Mouse (Mus musculus): Measurements from ENCODE around the gene Tenm4.

DNA sequence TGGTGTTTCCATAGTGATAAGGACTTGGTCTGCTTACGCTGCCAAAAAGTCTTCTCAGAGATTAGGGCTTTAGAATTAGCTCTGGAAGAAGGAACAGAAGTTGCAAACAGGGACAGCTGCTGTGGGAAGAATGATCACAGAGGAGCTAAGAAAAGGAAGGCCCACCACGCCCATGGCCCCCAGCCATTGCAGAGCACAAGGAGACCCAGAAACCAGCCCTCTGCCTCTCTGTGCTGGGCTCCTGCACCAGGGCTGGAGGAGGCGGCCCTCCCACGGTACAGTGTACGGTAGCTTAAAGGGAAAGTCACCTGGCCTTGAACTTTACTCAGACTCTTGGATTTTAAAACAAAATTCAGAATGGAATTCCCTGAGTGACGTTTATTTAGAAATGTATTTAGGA, 597.7 kb downstream of the Tenm4 start:
- TF ChIP-seq ZC3H11A (IDR thresholded peaks at IDR 0.05; ENCODE audit: borderline replicate concordance, low read depth, low read length) = no peak
- TF ChIP-seq HCFC1 (IDR thresholded peaks at IDR 0.05; ENCODE audit: borderline replicate concordance, insufficient read depth, low read length) = no peak
- no peak for TF ChIP-seq MAFK (IDR thresholded peaks at IDR 0.05; ENCODE audit: insufficient read depth, low read depth, low read length)
- no peak for TF ChIP-seq ZNF384 (IDR thresholded peaks at IDR 0.05; ENCODE audit: low read depth, low read length)
- no peak for TF ChIP-seq CHD2 (IDR thresholded peaks at IDR 0.05; ENCODE audit: low read depth, low read length)
